Mouse (Mus musculus): Measurements from ENCODE around the gene Jagn1. TPM values are rescaled to one million over a fixed set of nuclear protein-coding genes. Genes with fewer than 3 reads are reported as not detected.

The Jagn1 gene
- polyA plus RNA-seq, 1 experiment, result 32.2 TPM

DNA sequence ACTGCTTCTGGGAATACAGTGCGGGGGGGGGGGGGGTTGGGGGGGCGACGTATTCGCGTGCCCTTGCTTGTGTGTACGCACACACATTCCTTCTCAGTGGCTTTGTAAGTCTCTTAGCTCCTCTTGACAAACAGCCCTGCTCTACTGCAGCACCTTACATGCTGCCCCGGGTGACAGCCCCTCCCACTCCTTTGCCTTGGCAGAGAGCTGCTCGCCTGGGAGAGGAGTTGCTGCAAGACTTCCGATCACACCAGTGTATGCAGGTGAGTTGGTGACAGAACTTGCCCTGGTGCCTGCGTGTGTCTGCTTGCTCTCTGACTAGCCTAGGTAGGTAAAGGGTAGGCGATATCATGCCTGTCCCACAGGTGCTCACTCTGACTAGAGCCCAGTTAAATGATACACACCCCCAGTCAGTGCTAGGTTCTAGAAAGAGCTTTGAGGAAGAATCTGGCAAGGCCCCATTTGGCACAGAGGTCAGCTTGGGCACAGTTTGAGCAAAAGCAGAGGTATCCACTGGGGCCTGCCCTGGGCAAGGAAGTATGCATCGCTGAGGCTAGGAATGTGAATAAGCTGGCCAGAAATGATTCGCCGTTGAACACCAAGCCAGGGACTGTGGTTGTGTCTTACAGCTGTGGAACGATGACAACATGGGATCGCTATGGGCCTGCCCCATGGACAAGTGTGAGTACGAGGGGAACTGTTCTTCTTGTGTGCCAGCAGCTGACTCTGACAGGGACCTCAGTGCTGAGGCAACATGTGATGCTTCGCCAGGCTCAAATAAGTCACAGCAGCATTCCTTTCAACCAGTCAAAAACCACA, 38.4 kb downstream of the Jagn1 start:
- H3K4me3 ChIP-seq (ENCODE audit: extremely low read depth, insufficient read depth, insufficient read length), result no peak overlapping the region
- no peak for DNase-seq (ENCODE audit: low read depth in 1 of 2, low spot score in 2 of 2)
- H3K36me3 ChIP-seq (ENCODE audit: control insufficient read depth, insufficient read depth, low read length), result no peaks in the 10 kb centered on the region
- 86% methylated on average over 18 of the region's 18 CpGs for WGBS
- no peaks in the 10 kb centered on the region for H3K27me3 ChIP-seq (ENCODE audit: control insufficient read depth, insufficient read depth, low read length)
- no peak overlapping the region for H3K27ac ChIP-seq (ENCODE audit: insufficient read depth, low read length)
- TF ChIP-seq POLR2A (IDR thresholded peaks at IDR 0.05; ENCODE audit: low read depth, low read length), result no peak
- no peak for TF ChIP-seq CTCF (IDR thresholded peaks at IDR 0.05; ENCODE audit: extremely low read depth, insufficient read depth, insufficient read length, insufficient replicate concordance)
- peaks cover 12% of the 10 kb centered on the region for H3K4me1 ChIP-seq (ENCODE audit: control insufficient read depth, insufficient read depth, insufficient read length)

- TF ChIP-seq CTCF (IDR thresholded peaks at IDR 0.05; ENCODE audit: extremely low read depth, insufficient read depth, insufficient read length, insufficient replicate concordance), result no peak
- TF ChIP-seq POLR2A (IDR thresholded peaks at IDR 0.05; ENCODE audit: low read depth, low read length), result no peak
- no peaks in the 10 kb centered on the region for H3K36me3 ChIP-seq (ENCODE audit: control insufficient read depth, insufficient read depth, low read length)
- peak in 1 of 2 experiments; percentile 32 for DNase-seq (ENCODE audit: low read depth in 1 of 2, low spot score in 2 of 2)
- peak overlapping the region; percentile 84 for H3K27ac ChIP-seq (ENCODE audit: insufficient read depth, low read length)
- H3K4me3 ChIP-seq (ENCODE audit: extremely low read depth, insufficient read depth, insufficient read length), result peak overlapping the region; percentile 67
- H3K27me3 ChIP-seq (ENCODE audit: control insufficient read depth, insufficient read depth, low read length), result no peaks in the 10 kb centered on the region
- peaks cover 12% of the 10 kb centered on the region for H3K4me1 ChIP-seq (ENCODE audit: control insufficient read depth, insufficient read depth, insufficient read length)
- 4% methylated on average over 65 of the region's 65 CpGs for WGBS
These were observed 40.2 kb downstream of the Jagn1 start for GRCm38 (mm10) chr6:113482477-113483099.

DNA sequence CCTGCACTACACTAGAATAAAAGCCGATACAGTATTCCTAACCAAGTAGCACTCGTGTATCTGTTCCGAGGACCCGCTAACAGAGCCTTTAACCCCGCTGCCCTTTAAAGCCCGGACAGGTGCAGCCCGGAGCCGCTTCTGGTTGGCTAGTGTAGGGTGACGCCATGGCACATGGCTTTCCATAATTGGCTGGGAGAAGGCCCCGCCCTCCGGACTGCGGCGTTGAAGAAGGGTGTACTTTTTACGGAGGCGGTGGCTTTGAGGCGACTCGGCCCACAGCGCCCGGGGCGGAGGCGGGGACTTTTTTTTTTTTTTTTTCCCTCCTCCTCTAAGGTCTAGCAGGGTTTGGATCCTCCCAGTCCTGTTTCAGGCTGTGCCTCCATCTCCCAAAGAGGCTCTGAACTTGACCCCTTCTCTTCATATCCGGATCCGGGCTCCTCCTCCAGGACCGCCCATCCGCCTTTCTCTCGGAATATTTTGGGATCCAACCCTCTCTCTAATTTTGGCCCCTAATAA, 40.8 kb downstream of the Jagn1 start, which contains the start of gene Creld1:
Gene Creld1 (plus strand): TSS at position 198 of the 516 bp plus-strand sequence.
- peak within 1 kb of the TSS; percentile 84 for H3K27ac ChIP-seq (ENCODE audit: insufficient read depth, low read length)
- H3K4me3 ChIP-seq (ENCODE audit: extremely low read depth, insufficient read depth, insufficient read length), result peak within 1 kb of the TSS; percentile 67
- 0% methylated on average over 26 of the region's 26 CpGs for WGBS
- H3K27me3 ChIP-seq (ENCODE audit: control insufficient read depth, insufficient read depth, low read length), result no peaks in the 10 kb centered on the region
- H3K4me1 ChIP-seq (ENCODE audit: control insufficient read depth, insufficient read depth, insufficient read length), result peaks cover 12% of the 10 kb centered on the region
- DNase-seq (ENCODE audit: low read depth in 1 of 2, low spot score in 2 of 2), result peak; percentile 87 to 94
- H3K36me3 ChIP-seq (ENCODE audit: control insufficient read depth, insufficient read depth, low read length), result no peaks in the 10 kb centered on the region
- peak; percentile 29 for TF ChIP-seq POLR2A (IDR thresholded peaks at IDR 0.05; ENCODE audit: low read depth, low read length)
- no peak for TF ChIP-seq CTCF (IDR thresholded peaks at IDR 0.05; ENCODE audit: extremely low read depth, insufficient read depth, insufficient read length, insufficient replicate concordance)

DNA sequence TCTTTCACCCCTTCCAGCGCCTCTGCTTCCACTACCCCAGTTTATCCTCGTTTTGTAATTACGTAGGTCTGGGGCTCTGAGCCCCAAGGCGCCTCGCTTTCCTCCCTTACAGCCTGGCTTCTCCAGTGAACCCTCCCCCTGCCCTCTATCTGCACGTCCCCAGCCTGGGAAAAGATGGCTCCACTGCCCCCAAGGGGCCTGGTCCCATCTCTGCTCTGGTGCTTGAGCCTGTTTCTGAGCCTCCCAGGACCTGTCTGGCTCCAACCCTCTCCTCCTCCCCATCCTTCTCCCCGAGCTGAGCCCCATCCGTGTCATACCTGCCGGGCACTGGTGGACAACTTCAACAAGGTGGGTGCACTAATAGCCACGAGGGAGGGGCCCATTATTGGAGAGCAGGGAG, 41.4 kb downstream of the Jagn1 start:
- no peak for TF ChIP-seq CTCF (IDR thresholded peaks at IDR 0.05; ENCODE audit: extremely low read depth, insufficient read depth, insufficient read length, insufficient replicate concordance)
- TF ChIP-seq POLR2A (IDR thresholded peaks at IDR 0.05; ENCODE audit: low read depth, low read length), result no peak
- H3K4me1 ChIP-seq (ENCODE audit: control insufficient read depth, insufficient read depth, insufficient read length), result peaks cover 12% of the 10 kb centered on the region
- H3K27me3 ChIP-seq (ENCODE audit: control insufficient read depth, insufficient read depth, low read length), result no peaks in the 10 kb centered on the region
- no peak for DNase-seq (ENCODE audit: low read depth in 1 of 2, low spot score in 2 of 2)
- 19% methylated on average over 10 of the region's 10 CpGs for WGBS
- H3K27ac ChIP-seq (ENCODE audit: insufficient read depth, low read length), result no peak overlapping the region
- H3K36me3 ChIP-seq (ENCODE audit: control insufficient read depth, insufficient read depth, low read length), result peaks cover 2% of the 10 kb centered on the region; the same call in 1 of the 2 replicates
- H3K4me3 ChIP-seq (ENCODE audit: extremely low read depth, insufficient read depth, insufficient read length), result peak overlapping the region; percentile 67

- WGBS, result 38% methylated on average over 7 of the region's 7 CpGs
- Histone ChIP-seq H3K36me3 (ENCODE audit: control insufficient read depth, insufficient read depth, low read length) (peaks cover 2% of the 10 kb centered on the region; the same call in 1 of the 2 replicates), H3K4me3 (ENCODE audit: extremely low read depth, insufficient read depth, insufficient read length) (no peak overlapping the region), H3K27ac (ENCODE audit: insufficient read depth, low read length) (no peak overlapping the region), H3K27me3 (ENCODE audit: control insufficient read depth, insufficient read depth, low read length) (no peaks in the 10 kb centered on the region), H3K4me1 (ENCODE audit: control insufficient read depth, insufficient read depth, insufficient read length) (peaks cover 11% of the 10 kb centered on the region)
- no peak for TF ChIP-seq CTCF (IDR thresholded peaks at IDR 0.05; ENCODE audit: extremely low read depth, insufficient read depth, insufficient read length, insufficient replicate concordance)
- no peak for TF ChIP-seq POLR2A (IDR thresholded peaks at IDR 0.05; ENCODE audit: low read depth, low read length)
- DNase-seq (ENCODE audit: low read depth in 1 of 2, low spot score in 2 of 2), result no peak
These were observed 44.8 kb downstream of the Jagn1 start for GRCm38 (mm10) chr6:113487125-113487576.

DNA sequence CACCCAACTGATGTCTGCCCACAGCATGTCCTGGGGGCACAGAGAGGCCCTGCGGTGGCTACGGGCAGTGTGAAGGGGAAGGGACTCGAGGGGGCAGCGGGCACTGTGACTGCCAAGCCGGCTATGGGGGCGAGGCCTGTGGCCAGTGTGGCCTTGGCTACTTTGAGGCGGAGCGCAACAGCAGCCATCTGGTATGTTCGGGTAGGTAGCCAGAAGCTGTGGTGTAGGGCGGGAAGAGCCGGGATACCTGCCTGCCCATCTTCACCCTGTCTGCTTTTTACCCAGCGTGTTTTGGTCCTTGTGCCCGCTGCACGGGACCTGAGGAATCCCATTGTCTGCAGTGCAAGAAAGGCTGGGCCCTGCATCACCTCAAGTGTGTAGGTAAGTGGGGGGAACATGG, 47.0 kb downstream of the Jagn1 start:
- no peak for DNase-seq (ENCODE audit: low read depth in 1 of 2, low spot score in 2 of 2)
- peaks cover 2% of the 10 kb centered on the region; the same call in 1 of the 2 replicates for H3K36me3 ChIP-seq (ENCODE audit: control insufficient read depth, insufficient read depth, low read length)
- no peak overlapping the region for H3K4me3 ChIP-seq (ENCODE audit: extremely low read depth, insufficient read depth, insufficient read length)
- no peak overlapping the region for H3K27ac ChIP-seq (ENCODE audit: insufficient read depth, low read length)
- 96% methylated on average over 14 of the region's 14 CpGs for WGBS
- TF ChIP-seq CTCF (IDR thresholded peaks at IDR 0.05; ENCODE audit: extremely low read depth, insufficient read depth, insufficient read length, insufficient replicate concordance) (no peak), POLR2A (IDR thresholded peaks at IDR 0.05; ENCODE audit: low read depth, low read length) (no peak)
- no peaks in the 10 kb centered on the region; the same call in 1 of the 2 replicates for H3K4me1 ChIP-seq (ENCODE audit: control insufficient read depth, insufficient read depth, insufficient read length)
- no peaks in the 10 kb centered on the region for H3K27me3 ChIP-seq (ENCODE audit: control insufficient read depth, insufficient read depth, low read length)
